Mouse (Mus musculus): ENCODE data around the gene Srpk1.

GRCm38 (mm10) chr17:28635842-28636241 is 13.3 kb upstream of the Srpk1 start:
- TF ChIP-seq EP300 (IDR thresholded peaks at IDR 0.05; ENCODE audit: low read depth) (peak; percentile 23; the same call in 1 of the 2 replicates), CTCF (IDR thresholded peaks at IDR 0.05; ENCODE audit: low read depth) (no peak)
